Mouse (Mus musculus): ENCODE results near the gene Sptb.

The Sptb gene

GRCm38 (mm10) chr12:76672008-76672407 lies 38.3 kb downstream of the Sptb start:
- DNase-seq: no peak

- no peak for DNase-seq
These were observed 39.7 kb downstream of the Sptb start for GRCm38 (mm10) chr12:76670533-76671086.

- DNase-seq: no peak
These were observed 40.3 kb downstream of the Sptb start for GRCm38 (mm10) chr12:76669956-76670530.

- no peak for DNase-seq
These were observed 41.5 kb downstream of the Sptb start for GRCm38 (mm10) chr12:76668654-76669419.

GRCm38 (mm10) chr12:76651788-76652345 lies 58.5 kb downstream of the Sptb start:
- no peak for DNase-seq

- DNase-seq: peak; percentile 45
These were observed 60.3 kb downstream of the Sptb start for GRCm38 (mm10) chr12:76649708-76650687.

- DNase-seq: no peak
These were observed 64.9 kb downstream of the Sptb start for GRCm38 (mm10) chr12:76645222-76646110.

GRCm38 (mm10) chr12:76643679-76644078 lies 66.7 kb downstream of the Sptb start:
- DNase-seq: no peak

- DNase-seq: no peak
These were observed 67.7 kb downstream of the Sptb start for GRCm38 (mm10) chr12:76642616-76643015.

GRCm38 (mm10) chr12:76640620-76641019 lies 69.7 kb downstream of the Sptb start:
- DNase-seq: no peak

GRCm38 (mm10) chr12:76634899-76635693 lies 75.3 kb downstream of the Sptb start:
- peak; percentile 55 for DNase-seq

- DNase-seq: no peak
These were observed 87.0 kb downstream of the Sptb start for GRCm38 (mm10) chr12:76623374-76623773.

- no peak for DNase-seq
These were observed 90.5 kb downstream of the Sptb start for GRCm38 (mm10) chr12:76619847-76620246.

- no peak for DNase-seq
These were observed 92.2 kb downstream of the Sptb start for GRCm38 (mm10) chr12:76618175-76618574.

GRCm38 (mm10) chr12:76615580-76615937 lies 94.8 kb downstream of the Sptb start:
- no peak for DNase-seq

GRCm38 (mm10) chr12:76614868-76615579 lies 95.3 kb downstream of the Sptb start:
- DNase-seq: no peak

- no peak for DNase-seq
These were observed 97.7 kb downstream of the Sptb start for GRCm38 (mm10) chr12:76612621-76613020.

GRCm38 (mm10) chr12:76608997-76609565 lies 101.3 kb downstream of the Sptb start:
- no peak for DNase-seq

- no peak for DNase-seq
These were observed 102.1 kb downstream of the Sptb start for GRCm38 (mm10) chr12:76608241-76608640.

GRCm38 (mm10) chr12:76605837-76606236 lies 104.5 kb downstream of the Sptb start:
- DNase-seq: no peak
